Mouse (Mus musculus) lung, embryonic 16.5 days (tissue): Measurements from ENCODE around the gene Cyp8b1. TPM values are rescaled to one million over a fixed set of nuclear protein-coding genes. Genes with fewer than 3 reads are reported as not detected.
A peak's percentile ranks its signal among the peaks of the same experiment; 100 is the strongest.

Experiments used
- ATAC-seq: fragments of 200-750 bp; cut with Nextera tagmentation; 2 replicates; pipeline ENCODE4 v1.8.0; 2017; ENCODE audit warnings: low read depth, mild to moderate bottlenecking, moderate library complexity
- H3K27ac ChIP-seq: fragments of 300-500 bp; sonication (generic); 2 replicates; pipeline ENCODE4 v1.5.1; 2014; ENCODE audit warnings: mild to moderate bottlenecking, control low read depth, low read length
- H3K27me3 ChIP-seq: fragments of 300-500 bp; sonication (generic); 2 replicates; pipeline ENCODE4 v1.6.1; 2014; ENCODE audit warnings: low read depth, low read length, mixed read lengths; ENCODE audit not compliant: control insufficient read depth, insufficient read depth
- H3K36me3 ChIP-seq: fragments of 300-500 bp; sonication (generic); 2 replicates; pipeline ENCODE4 v1.6.1; 2014; ENCODE audit warnings: low read length; ENCODE audit not compliant: control insufficient read depth, insufficient read depth
- H3K4me1 ChIP-seq: fragments of 300-500 bp; sonication (generic); replicated peaks from 2 replicates; pipeline ENCODE4 v1.6.1; 2014; ENCODE audit warnings: low read length, mixed read lengths; ENCODE audit not compliant: control insufficient read depth, insufficient read depth
- H3K4me2 ChIP-seq: fragments of 300-500 bp; sonication (generic); 2 replicates; pipeline ENCODE4 v1.6.1; 2014; ENCODE audit warnings: low read depth, low read length, control low read depth
- H3K4me3 ChIP-seq: fragments of 300-500 bp; sonication (generic); 2 replicates; pipeline ENCODE4 v1.5.1; 2014; ENCODE audit warnings: mild to moderate bottlenecking, low read length, control low read depth
- H3K9ac ChIP-seq: fragments of 300-500 bp; sonication (generic); 2 replicates; pipeline ENCODE4 v1.6.1; 2014; ENCODE audit warnings: low read length, control low read depth
- H3K9me3 ChIP-seq: fragments of 300-500 bp; sonication (generic); 2 replicates; pipeline ENCODE4 v1.6.1; 2016; ENCODE audit warnings: low read length; ENCODE audit not compliant: control insufficient read depth
- WGBS: fragments of 180-500 bp; shearing (Covaris S2); extraction: QIAGEN DNeasy Blood & Tissue Kit; methylation state at CpG from one replicate; pipeline ENCODE4 v1.1.7; 2014; 5-methylcytosine and 5-hydroxymethylcytosine counted together
- polyA plus RNA-seq: library from polyadenylated mRNA; unstranded; fragments of >200 nt; fragmentation: Nextera tagmentation; extraction: Ambion mirVana; gene quantifications from 2 replicates; pipeline ENCODE4 v1.2.1, GENCODE M21; 2015

Cyp8b1 gene
- polyA plus RNA-seq, 1 experiment from 2014 or later = not detected

DNA sequence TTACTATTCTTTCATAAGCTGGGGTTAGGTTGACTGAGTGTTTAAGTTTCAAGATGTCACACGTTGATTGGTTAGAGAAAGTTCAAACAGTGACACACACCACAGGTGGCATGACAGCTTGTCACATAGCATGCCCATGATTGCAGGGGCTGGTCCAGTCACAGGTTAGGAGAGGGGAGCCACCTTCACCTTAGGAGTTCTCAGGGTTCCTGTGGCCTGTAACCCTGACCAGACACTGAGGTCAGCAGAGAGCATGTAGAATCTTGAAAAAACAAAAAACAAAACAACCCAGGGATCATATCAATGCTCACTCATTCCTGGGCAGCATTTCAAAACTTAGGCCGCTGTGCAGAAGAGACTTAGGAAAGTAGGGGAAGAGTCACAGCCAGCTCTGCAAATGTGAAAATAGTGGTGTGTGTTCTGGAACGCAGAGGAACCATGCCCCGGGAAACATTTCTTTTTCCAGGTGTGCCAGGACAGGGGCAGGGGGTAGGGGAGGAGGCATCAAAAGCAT, 26.1 kb downstream of the Cyp8b1 start:
- peaks cover 23% of the 10 kb centered on the region for H3K4me1 ChIP-seq
- WGBS = 31% methylated on average over 4 of the region's 4 CpGs
- H3K27me3 ChIP-seq = no peaks in the 10 kb centered on the region
- H3K9ac ChIP-seq = 0 out of 2 replicates have a peak overlapping the region, but pooled peaks have one; percentile 32
- H3K27ac ChIP-seq = peak overlapping the region; percentile 12; the same call in 1 of the 2 replicates
- H3K36me3 ChIP-seq = no peaks in the 10 kb centered on the region
- ATAC-seq = peak; percentile 26; the same call in 1 of the 2 replicates
- H3K4me2 ChIP-seq = peak overlapping the region; percentile 51
- no peaks in the 10 kb centered on the region for H3K9me3 ChIP-seq
- no peak overlapping the region for H3K4me3 ChIP-seq

DNA sequence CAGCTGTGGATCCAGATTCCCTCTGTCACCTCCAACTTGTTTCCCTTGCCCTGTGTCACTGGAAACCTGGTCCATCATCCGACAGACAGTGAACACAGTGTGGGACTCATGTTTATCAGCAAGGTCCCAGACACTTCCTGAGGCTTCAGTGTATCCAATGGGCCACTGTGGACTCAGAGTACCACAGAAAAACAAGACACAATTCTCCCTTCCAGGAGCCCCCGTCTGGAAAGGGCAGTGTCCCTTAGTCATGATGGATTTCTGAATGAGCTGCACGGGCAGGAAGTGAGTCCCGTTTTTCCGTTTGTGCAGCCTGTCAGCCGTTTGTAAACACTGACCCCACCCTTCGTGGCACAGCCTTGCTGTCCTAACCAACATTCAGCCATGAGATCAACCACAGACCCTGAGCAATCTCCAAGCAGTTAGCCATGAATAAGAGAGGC, 34.1 kb downstream of the Cyp8b1 start:
- peaks cover 2% of the 10 kb centered on the region; the same call in 1 of the 2 replicates for H3K4me1 ChIP-seq
- H3K4me3 ChIP-seq = no peak overlapping the region
- H3K36me3 ChIP-seq = no peaks in the 10 kb centered on the region
- peak overlapping the region; percentile 61 for H3K27ac ChIP-seq
- ATAC-seq = peak; percentile 76
- WGBS = 24% methylated on average over 7 of the region's 7 CpGs
- H3K4me2 ChIP-seq = no peak overlapping the region
- no peak overlapping the region for H3K9ac ChIP-seq
- H3K27me3 ChIP-seq = no peaks in the 10 kb centered on the region
- H3K9me3 ChIP-seq = no peaks in the 10 kb centered on the region

DNA sequence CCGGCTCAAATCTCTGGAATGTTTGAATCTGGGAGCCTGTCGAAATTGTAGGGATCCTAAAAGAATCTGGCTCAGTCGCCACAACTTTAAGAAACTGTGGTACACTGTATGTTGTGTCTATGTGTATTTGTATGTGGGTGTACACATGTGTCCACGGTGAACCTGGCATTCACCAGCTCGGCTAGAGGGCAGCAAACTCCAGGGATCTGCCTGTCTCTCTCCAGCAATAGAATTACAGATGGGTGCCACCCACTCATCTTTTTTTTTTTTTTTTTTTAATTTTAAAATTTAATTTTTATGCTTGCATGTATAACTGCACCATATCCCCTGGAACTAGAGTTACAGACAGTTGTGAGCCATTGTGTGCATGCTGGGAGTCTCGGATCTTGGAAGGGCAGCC, 34.8 kb downstream of the Cyp8b1 start:
- no peak for ATAC-seq
- H3K36me3 ChIP-seq = no peaks in the 10 kb centered on the region
- H3K4me3 ChIP-seq = no peak overlapping the region
- peaks cover 2% of the 10 kb centered on the region; the same call in 1 of the 2 replicates for H3K4me1 ChIP-seq
- peak overlapping the region; percentile 57; the same call in 1 of the 2 replicates for H3K27ac ChIP-seq
- no peaks in the 10 kb centered on the region for H3K9me3 ChIP-seq
- no peak overlapping the region for H3K9ac ChIP-seq
- H3K4me2 ChIP-seq = no peak overlapping the region
- no peaks in the 10 kb centered on the region for H3K27me3 ChIP-seq
- WGBS = 65% methylated on average over 6 of the region's 6 CpGs

- Histone ChIP-seq H3K36me3 (no peaks in the 10 kb centered on the region), H3K9me3 (no peaks in the 10 kb centered on the region), H3K4me2 (peak overlapping the region; percentile 30; the same call in 1 of the 2 replicates), H3K4me1 (peaks cover 2% of the 10 kb centered on the region; the same call in 1 of the 2 replicates), H3K9ac (no peak overlapping the region), H3K4me3 (peak overlapping the region; percentile 4; the same call in 1 of the 2 replicates), H3K27me3 (no peaks in the 10 kb centered on the region), H3K27ac (no peak overlapping the region)
- 22% methylated on average over 14 of the region's 14 CpGs for WGBS
- ATAC-seq = peak; percentile 56; the same call in 1 of the 2 replicates
Observed at GRCm38 (mm10) chr9:121880840-121881239, 35.3 kb downstream of the Cyp8b1 start.

DNA sequence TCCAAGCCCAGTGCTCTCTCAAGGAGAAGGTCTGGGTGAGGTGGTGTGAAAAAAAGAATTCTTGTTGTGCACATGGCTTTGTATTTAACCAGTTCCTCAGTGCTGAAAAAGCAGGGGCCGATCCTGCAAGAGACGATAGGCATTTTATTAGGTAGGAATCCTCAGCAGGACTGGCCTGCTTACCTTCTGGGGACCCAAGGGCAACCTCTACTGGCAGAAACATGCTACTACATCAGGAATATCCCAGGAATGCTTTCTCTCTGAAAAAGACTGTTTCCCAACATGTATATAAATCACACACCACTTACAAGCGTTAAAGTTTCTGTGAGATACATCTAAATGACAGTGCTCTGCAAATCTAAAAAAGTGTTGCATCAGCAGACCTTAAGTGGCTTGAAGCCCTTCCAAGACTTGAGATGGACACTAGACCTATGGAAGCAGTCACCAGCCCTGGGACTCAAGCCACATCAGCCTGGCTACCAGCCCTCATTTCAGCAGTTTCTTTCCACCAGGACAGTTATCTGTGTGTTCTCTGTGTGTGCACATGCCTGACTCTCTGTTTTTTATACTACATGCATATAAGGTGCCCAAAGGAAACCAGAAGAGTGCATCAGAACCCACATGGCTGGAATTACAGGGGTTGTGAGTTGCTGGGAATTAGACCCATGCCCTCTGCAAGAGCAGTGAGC, 38.9 kb downstream of the Cyp8b1 start:
- peaks cover 2% of the 10 kb centered on the region; the same call in 1 of the 2 replicates for H3K4me1 ChIP-seq

GRCm38 (mm10) chr9:121873578-121873977, 42.5 kb downstream of the Cyp8b1 start:
- no peak overlapping the region for H3K4me3 ChIP-seq
- H3K27me3 ChIP-seq = no peaks in the 10 kb centered on the region
- ATAC-seq = no peak
- H3K9me3 ChIP-seq = no peaks in the 10 kb centered on the region
- H3K9ac ChIP-seq = no peak overlapping the region
- no peaks in the 10 kb centered on the region for H3K4me1 ChIP-seq
- H3K36me3 ChIP-seq = no peaks in the 10 kb centered on the region
- no peak overlapping the region for H3K4me2 ChIP-seq
- no peak overlapping the region for H3K27ac ChIP-seq

More for the DNA sequence above, 38.9 kb downstream of the Cyp8b1 start:
- Histone ChIP-seq H3K4me2 (no peak overlapping the region), H3K9ac (no peak overlapping the region), H3K9me3 (no peaks in the 10 kb centered on the region), H3K27me3 (no peaks in the 10 kb centered on the region), H3K36me3 (no peaks in the 10 kb centered on the region), H3K4me3 (no peak overlapping the region), H3K27ac (no peak overlapping the region)
- ATAC-seq = peak; percentile 63
- 7% methylated on average over 3 of the region's 3 CpGs for WGBS

GRCm38 (mm10) chr9:121872062-121872683, 43.9 kb downstream of the Cyp8b1 start:
- no peaks in the 10 kb centered on the region for H3K9me3 ChIP-seq
- H3K27me3 ChIP-seq = no peaks in the 10 kb centered on the region
- no peak overlapping the region for H3K4me2 ChIP-seq
- H3K9ac ChIP-seq = no peak overlapping the region
- WGBS = 76% methylated on average over 2 of the region's 2 CpGs
- no peak for ATAC-seq
- H3K36me3 ChIP-seq = no peaks in the 10 kb centered on the region
- no peak overlapping the region for H3K4me3 ChIP-seq
- H3K27ac ChIP-seq = no peak overlapping the region
- H3K4me1 ChIP-seq = peaks cover 3% of the 10 kb centered on the region; the same call in 1 of the 2 replicates

DNA sequence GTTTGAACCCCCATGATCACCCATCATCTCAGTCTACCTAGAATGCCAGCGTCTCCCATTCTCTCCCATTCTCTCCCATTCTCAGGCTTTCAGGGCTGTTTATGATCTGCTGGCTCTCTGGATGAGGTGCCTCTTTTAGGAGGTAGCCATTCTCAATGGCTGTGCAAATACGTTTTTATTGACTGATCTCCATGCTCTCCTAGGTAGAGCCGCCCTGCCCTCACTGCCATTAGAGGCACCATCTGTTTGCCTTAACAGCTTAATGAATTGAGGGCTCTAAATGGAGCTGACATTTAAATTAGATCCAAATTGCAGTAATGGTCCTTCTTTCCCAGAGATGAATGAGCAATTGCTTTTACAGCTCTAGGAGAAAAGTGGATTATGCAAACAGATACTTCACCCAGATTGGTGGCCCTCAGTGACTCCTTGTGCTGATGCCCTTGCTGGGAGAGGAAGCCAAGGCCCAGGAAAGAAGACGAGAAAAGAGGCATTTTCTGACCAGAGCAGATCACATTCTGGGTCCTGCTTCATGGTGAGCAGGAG, 46.1 kb downstream of the Cyp8b1 start:
- Histone ChIP-seq H3K4me3 (no peak overlapping the region), H3K27ac (no peak overlapping the region), H3K4me1 (peaks cover 8% of the 10 kb centered on the region), H3K9ac (no peak overlapping the region), H3K4me2 (no peak overlapping the region), H3K36me3 (no peaks in the 10 kb centered on the region), H3K9me3 (no peaks in the 10 kb centered on the region), H3K27me3 (no peaks in the 10 kb centered on the region)
- no peak for ATAC-seq
- 60% methylated on average over 4 of the region's 4 CpGs for WGBS

DNA sequence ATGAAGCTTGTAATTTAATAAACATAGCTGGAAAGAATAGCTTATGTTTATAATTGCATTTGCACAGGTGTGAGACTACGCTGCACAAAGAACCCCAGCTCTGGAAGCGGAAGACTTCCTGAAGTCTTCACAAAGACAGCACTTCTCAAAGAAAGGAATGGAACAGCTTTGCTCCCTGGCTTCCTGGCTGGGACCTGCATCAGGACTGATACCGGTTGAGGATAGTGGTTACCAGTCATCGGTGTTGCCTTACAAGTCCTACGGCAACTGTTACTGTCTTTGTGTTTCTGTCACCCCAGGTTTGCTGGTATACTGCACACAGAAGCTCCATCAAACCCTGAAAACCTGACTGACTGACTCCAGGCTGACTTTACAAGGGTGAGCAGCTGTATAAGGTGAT, 46.7 kb downstream of the Cyp8b1 start:
- no peaks in the 10 kb centered on the region for H3K36me3 ChIP-seq
- no peak overlapping the region for H3K4me3 ChIP-seq
- ATAC-seq = no peak
- no peak overlapping the region for H3K27ac ChIP-seq
- H3K4me2 ChIP-seq = no peak overlapping the region
- H3K4me1 ChIP-seq = peaks cover 9% of the 10 kb centered on the region
- no peaks in the 10 kb centered on the region for H3K9me3 ChIP-seq
- WGBS = 81% methylated on average over 5 of the region's 5 CpGs
- no peaks in the 10 kb centered on the region for H3K27me3 ChIP-seq
- no peak overlapping the region for H3K9ac ChIP-seq
